Mouse (Mus musculus) intestine, embryonic 16.5 days (tissue): ENCODE measurements around the gene H2afy. TPM values are rescaled to one million over a fixed set of nuclear protein-coding genes. Genes with fewer than 3 reads are reported as not detected.

ENCODE experiments used
- ATAC-seq: fragments of 200-750 bp; cut with Nextera tagmentation; 2 replicates; pipeline ENCODE4 v1.8.0; 2017; ENCODE audit warnings: moderate TSS enrichment, moderate library complexity
- H3K27ac ChIP-seq: fragments of 300-500 bp; sonication (generic); 2 replicates; pipeline ENCODE4 v1.5.1; 2014; ENCODE audit warnings: mild to moderate bottlenecking, low read length
- H3K27me3 ChIP-seq: fragments of 300-500 bp; sonication (generic); replicated peaks from 2 replicates; pipeline ENCODE4 v1.6.1; 2014; ENCODE audit warnings: low read length, control low read depth, mixed read lengths; ENCODE audit not compliant: control insufficient read depth, insufficient read depth
- H3K36me3 ChIP-seq: fragments of 300-500 bp; sonication (generic); 2 replicates; pipeline ENCODE4 v1.6.1; 2014; ENCODE audit warnings: low read length, control low read depth; ENCODE audit not compliant: control insufficient read depth, insufficient read depth
- H3K4me1 ChIP-seq: fragments of 300-500 bp; sonication (generic); 2 replicates; pipeline ENCODE4 v1.6.1; 2014; ENCODE audit warnings: low read length, control low read depth, mixed read lengths; ENCODE audit not compliant: control insufficient read depth, insufficient read depth
- H3K4me2 ChIP-seq: fragments of 300-500 bp; sonication (generic); 2 replicates; pipeline ENCODE4 v1.6.1; 2014; ENCODE audit warnings: low read depth, low read length, control low read depth
- H3K4me3 ChIP-seq: fragments of 300-500 bp; sonication (generic); 2 replicates; pipeline ENCODE4 v1.5.1; 2014; ENCODE audit warnings: mild to moderate bottlenecking, low read length
- H3K9ac ChIP-seq: fragments of 300-500 bp; sonication (generic); 2 replicates; pipeline ENCODE4 v1.6.1; 2014; ENCODE audit warnings: low read depth, low read length
- H3K9me3 ChIP-seq: fragments of 300-500 bp; sonication (generic); 2 replicates; pipeline ENCODE4 v1.6.1; 2016; ENCODE audit warnings: low read length, control low read depth; ENCODE audit not compliant: control insufficient read depth
- WGBS: fragments of 180-500 bp; shearing (Covaris S2); extraction: QIAGEN DNeasy Blood & Tissue Kit; methylation state at CpG from one replicate; pipeline ENCODE4 v1.1.7; 2014; 5-methylcytosine and 5-hydroxymethylcytosine counted together
- polyA plus RNA-seq: library from polyadenylated mRNA; unstranded; fragments of >200 nt; fragmentation: Nextera tagmentation; extraction: Ambion mirVana; gene quantifications from 2 replicates; pipeline ENCODE4 v1.2.1, GENCODE M21; 2015

H2afy gene
- polyA plus RNA-seq, 1 experiment from 2014 or later = 246 TPM

- ATAC-seq = no peak
- H3K36me3 ChIP-seq = peaks cover under 1% of the 10 kb centered on the region; the same call in 1 of the 2 replicates
- H3K27me3 ChIP-seq = no peaks in the 10 kb centered on the region
- H3K4me2 ChIP-seq = peak overlapping the region; percentile 3; the same call in 1 of the 2 replicates
- 77% methylated on average over 4 of the region's 4 CpGs for WGBS
- no peaks in the 10 kb centered on the region for H3K9me3 ChIP-seq
- H3K4me1 ChIP-seq = peaks cover 77% of the 10 kb centered on the region
- 0 out of 2 replicates have a peak overlapping the region, but pooled peaks have one; percentile 30 for H3K9ac ChIP-seq
- H3K27ac ChIP-seq = peak overlapping the region; percentile 36
- no peak overlapping the region for H3K4me3 ChIP-seq
Observed at GRCm38 (mm10) chr13:56109703-56110102, 26.5 kb downstream of the H2afy start.

- H3K4me3 ChIP-seq = no peak overlapping the region
- H3K36me3 ChIP-seq = peaks cover 5% of the 10 kb centered on the region; the same call in 1 of the 2 replicates
- peak overlapping the region; percentile 36 for H3K27ac ChIP-seq
- peak; percentile 43 for ATAC-seq
- H3K9ac ChIP-seq = no peak overlapping the region
- no peaks in the 10 kb centered on the region for H3K9me3 ChIP-seq
- no peaks in the 10 kb centered on the region for H3K27me3 ChIP-seq
- WGBS = 44% methylated on average over 17 of the region's 17 CpGs
- peak overlapping the region; percentile 3; the same call in 1 of the 2 replicates for H3K4me2 ChIP-seq
- H3K4me1 ChIP-seq = peaks cover 71% of the 10 kb centered on the region
Observed at GRCm38 (mm10) chr13:56108849-56109519, 27.2 kb downstream of the H2afy start.

- H3K27me3 ChIP-seq = no peaks in the 10 kb centered on the region
- WGBS = 70% methylated on average over 6 of the region's 6 CpGs
- no peak overlapping the region for H3K4me2 ChIP-seq
- no peak for ATAC-seq
- H3K4me3 ChIP-seq = no peak overlapping the region
- no peaks in the 10 kb centered on the region for H3K9me3 ChIP-seq
- no peak overlapping the region for H3K9ac ChIP-seq
- H3K27ac ChIP-seq = no peak overlapping the region
- peaks cover 50% of the 10 kb centered on the region for H3K4me1 ChIP-seq
- H3K36me3 ChIP-seq = peaks cover 13% of the 10 kb centered on the region; the same call in 1 of the 2 replicates
Observed at GRCm38 (mm10) chr13:56104971-56105391, 31.2 kb downstream of the H2afy start.

GRCm38 (mm10) chr13:56103796-56104746, 32.1 kb downstream of the H2afy start:
- Histone ChIP-seq H3K9ac (no peak overlapping the region), H3K4me1 (peaks cover 41% of the 10 kb centered on the region), H3K4me2 (no peak overlapping the region), H3K4me3 (no peak overlapping the region), H3K36me3 (peaks cover 13% of the 10 kb centered on the region; the same call in 1 of the 2 replicates), H3K9me3 (no peaks in the 10 kb centered on the region), H3K27me3 (no peaks in the 10 kb centered on the region), H3K27ac (peak overlapping the region; percentile 79)
- 91% methylated on average over 26 of the region's 26 CpGs for WGBS
- no peak for ATAC-seq

GRCm38 (mm10) chr13:56102160-56102559, 34.0 kb downstream of the H2afy start:
- Histone ChIP-seq H3K9me3 (no peaks in the 10 kb centered on the region), H3K36me3 (peaks cover 13% of the 10 kb centered on the region; the same call in 1 of the 2 replicates), H3K27me3 (no peaks in the 10 kb centered on the region), H3K9ac (peak overlapping the region; percentile 40; the same call in 1 of the 2 replicates), H3K4me2 (no peak overlapping the region), H3K27ac (peak overlapping the region; percentile 79), H3K4me1 (peaks cover 30% of the 10 kb centered on the region), H3K4me3 (no peak overlapping the region)
- ATAC-seq = peak; percentile 75
- 52% methylated on average over 9 of the region's 9 CpGs for WGBS

GRCm38 (mm10) chr13:56095601-56096195, 40.5 kb downstream of the H2afy start:
- peak; percentile 50 for ATAC-seq
- H3K36me3 ChIP-seq = no peaks in the 10 kb centered on the region
- no peaks in the 10 kb centered on the region for H3K9me3 ChIP-seq
- no peak overlapping the region for H3K4me3 ChIP-seq
- no peaks in the 10 kb centered on the region for H3K4me1 ChIP-seq
- WGBS = 82% methylated on average over 18 of the region's 18 CpGs
- H3K27ac ChIP-seq = no peak overlapping the region
- no peak overlapping the region for H3K9ac ChIP-seq
- no peak overlapping the region for H3K4me2 ChIP-seq
- no peaks in the 10 kb centered on the region for H3K27me3 ChIP-seq

GRCm38 (mm10) chr13:56094544-56094943, 41.6 kb downstream of the H2afy start:
- 85% methylated on average over 8 of the region's 8 CpGs for whole genome bisulfite sequencing

GRCm38 (mm10) chr13:56093680-56094079, 42.5 kb downstream of the H2afy start:
- H3K36me3 ChIP-seq = 0 out of 2 replicates have a peak, but pooled peaks cover 3% of the 10 kb centered on the region

More at GRCm38 (mm10) chr13:56094544-56094943, 41.6 kb downstream of the H2afy start:
- Histone ChIP-seq H3K27me3 (no peaks in the 10 kb centered on the region), H3K4me1 (peaks cover 4% of the 10 kb centered on the region; the same call in 1 of the 2 replicates), H3K4me3 (no peak overlapping the region), H3K36me3 (no peaks in the 10 kb centered on the region), H3K27ac (no peak overlapping the region), H3K4me2 (no peak overlapping the region), H3K9me3 (no peaks in the 10 kb centered on the region), H3K9ac (no peak overlapping the region)
- no peak for ATAC-seq

More at GRCm38 (mm10) chr13:56093680-56094079, 42.5 kb downstream of the H2afy start:
- WGBS = 84% methylated on average over 3 of the region's 3 CpGs
- ATAC-seq = no peak
- Histone ChIP-seq H3K27ac (no peak overlapping the region), H3K4me1 (peaks cover 4% of the 10 kb centered on the region; the same call in 1 of the 2 replicates), H3K27me3 (no peaks in the 10 kb centered on the region), H3K9ac (no peak overlapping the region), H3K9me3 (no peaks in the 10 kb centered on the region), H3K4me3 (no peak overlapping the region), H3K4me2 (no peak overlapping the region)
